Mouse (Mus musculus): ENCODE results near the gene Tex45. TPM values are rescaled to one million over a fixed set of nuclear protein-coding genes. Genes with fewer than 3 reads are reported as not detected.

Gene Tex45
- polyA plus RNA-seq, 1 experiment: not detected

DNA sequence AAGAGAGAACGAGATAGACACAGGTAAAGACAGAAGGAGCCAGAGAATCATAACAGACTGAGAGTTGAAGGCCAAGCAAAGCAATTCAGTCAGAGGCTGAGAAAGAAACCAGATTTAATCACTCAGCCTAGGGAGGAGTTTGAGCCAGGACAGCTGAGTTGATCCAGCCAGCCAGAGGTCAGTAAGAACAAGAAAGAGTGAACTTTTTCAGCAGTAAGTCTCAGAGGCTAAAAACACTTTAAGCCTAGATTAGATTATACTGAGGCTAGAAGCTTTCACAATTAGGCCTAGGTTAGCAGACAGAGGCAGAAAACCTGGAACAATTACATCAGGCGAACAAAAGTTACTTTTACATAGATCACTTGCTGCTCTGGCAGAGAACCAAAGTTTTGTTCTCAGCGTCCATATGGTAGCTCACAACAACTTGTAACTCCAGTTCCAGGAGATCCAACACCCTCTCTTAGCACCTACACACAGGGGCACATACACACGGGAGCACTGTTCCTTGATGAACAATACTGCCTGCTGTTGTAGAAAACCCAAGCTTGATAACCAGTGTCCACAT, 9.6 kb downstream of the Tex45 start:
- Histone ChIP-seq H3K4me3 (replicated peaks) (no peak overlapping the region), H3K4me1 (ENCODE audit: control insufficient read depth) (peaks cover 15% of the 10 kb centered on the region), H3K27me3 (ENCODE audit: control insufficient read depth) (peaks cover 23% of the 10 kb centered on the region), H3K36me3 (ENCODE audit: control insufficient read depth) (no peaks in the 10 kb centered on the region), H3K9me3 (ENCODE audit: control insufficient read depth, low read length) (no peaks in the 10 kb centered on the region)
- TF ChIP-seq TAL1 (IDR thresholded peaks at IDR 0.05; ENCODE audit: low read length) (no peak), GATA1 (IDR thresholded peaks at IDR 0.05; ENCODE audit: low read length) (no peak)

DNA sequence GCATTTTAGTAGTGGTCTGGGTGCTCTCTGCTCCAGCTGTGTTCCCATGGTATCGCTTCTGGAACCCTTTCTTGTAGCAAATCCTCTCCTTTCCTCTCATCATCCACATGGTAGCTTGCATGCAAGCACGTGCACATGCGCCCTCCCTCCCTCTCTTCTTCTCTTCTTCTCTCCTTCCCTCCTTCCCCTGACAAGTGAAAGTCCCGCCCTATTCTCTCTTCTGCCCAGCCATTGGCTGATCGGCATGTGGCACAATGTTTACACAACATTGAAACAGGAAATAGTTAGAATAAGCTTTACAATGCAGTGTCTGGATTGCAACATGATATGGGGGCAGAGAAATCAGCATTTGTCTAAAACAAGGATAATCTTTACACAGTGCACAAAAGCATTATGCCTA, 10.9 kb downstream of the Tex45 start:
- H3K27me3 ChIP-seq (ENCODE audit: control insufficient read depth): peaks cover 10% of the 10 kb centered on the region
- TF ChIP-seq TAL1 (IDR thresholded peaks at IDR 0.05; ENCODE audit: low read length) (no peak), GATA1 (IDR thresholded peaks at IDR 0.05; ENCODE audit: low read length) (no peak)
- H3K9me3 ChIP-seq (ENCODE audit: control insufficient read depth, low read length): no peaks in the 10 kb centered on the region
- no peaks in the 10 kb centered on the region for H3K36me3 ChIP-seq (ENCODE audit: control insufficient read depth)
- H3K4me3 ChIP-seq (replicated peaks): no peak overlapping the region
- H3K4me1 ChIP-seq (ENCODE audit: control insufficient read depth): peaks cover 8% of the 10 kb centered on the region

DNA sequence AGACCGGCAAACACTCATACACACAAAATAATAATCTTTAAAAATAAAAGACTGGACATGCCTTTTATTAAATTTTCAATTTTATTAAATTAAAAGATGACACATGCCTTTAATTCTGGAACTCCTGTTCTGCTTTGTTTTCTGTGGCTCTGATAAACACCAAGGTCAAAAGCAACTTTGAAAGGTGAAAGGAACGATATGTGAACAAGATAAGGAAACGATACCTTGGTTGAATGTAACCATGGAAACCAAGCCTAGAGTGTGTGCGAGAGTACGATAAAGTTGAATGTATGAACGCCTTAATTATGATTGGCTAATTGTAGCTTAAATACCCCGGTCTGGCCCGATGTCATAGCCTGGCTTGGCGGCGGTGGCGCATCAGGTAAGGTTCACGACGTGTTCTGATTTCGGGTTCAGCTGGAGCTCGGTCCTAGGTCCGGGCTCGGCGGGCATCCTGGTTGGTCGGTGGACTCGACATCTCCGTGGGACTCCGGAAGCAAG, 11.6 kb downstream of the Tex45 start:
- no peaks in the 10 kb centered on the region for H3K36me3 ChIP-seq (ENCODE audit: control insufficient read depth)
- peaks cover 8% of the 10 kb centered on the region for H3K27me3 ChIP-seq (ENCODE audit: control insufficient read depth)
- no peak overlapping the region for H3K4me3 ChIP-seq (replicated peaks)
- no peak for TF ChIP-seq GATA1 (IDR thresholded peaks at IDR 0.05; ENCODE audit: low read length)
- TF ChIP-seq TAL1 (IDR thresholded peaks at IDR 0.05; ENCODE audit: low read length): no peak
- no peaks in the 10 kb centered on the region for H3K9me3 ChIP-seq (ENCODE audit: control insufficient read depth, low read length)
- peaks cover 8% of the 10 kb centered on the region for H3K4me1 ChIP-seq (ENCODE audit: control insufficient read depth)

DNA sequence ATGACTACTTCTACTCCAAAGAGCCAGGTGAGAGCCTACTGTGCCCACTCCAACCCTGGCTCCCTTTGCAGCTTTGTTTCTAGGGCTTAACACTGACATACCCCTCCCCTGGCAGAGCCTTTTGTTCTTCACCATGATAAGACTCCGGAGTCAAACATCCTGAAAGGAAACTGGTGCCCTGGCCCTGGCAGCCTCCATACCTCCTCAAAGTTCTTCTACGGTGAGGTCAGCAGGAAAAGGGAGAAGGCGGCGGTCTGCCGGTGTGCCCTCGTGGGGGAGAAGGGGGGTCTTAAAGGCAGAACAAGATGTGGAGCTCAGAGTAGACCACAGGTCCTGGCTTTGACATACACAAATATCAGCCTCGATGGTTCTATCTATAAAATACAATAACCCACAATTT, 12.9 kb downstream of the Tex45 start:
- Histone ChIP-seq H3K4me1 (ENCODE audit: control insufficient read depth) (peaks cover 8% of the 10 kb centered on the region), H3K36me3 (ENCODE audit: control insufficient read depth) (no peaks in the 10 kb centered on the region), H3K9me3 (ENCODE audit: control insufficient read depth, low read length) (no peaks in the 10 kb centered on the region), H3K27me3 (ENCODE audit: control insufficient read depth) (peaks cover 4% of the 10 kb centered on the region), H3K4me3 (replicated peaks) (no peak overlapping the region)
- no peak for TF ChIP-seq GATA1 (IDR thresholded peaks at IDR 0.05; ENCODE audit: low read length)
- no peak for TF ChIP-seq TAL1 (IDR thresholded peaks at IDR 0.05; ENCODE audit: low read length)

DNA sequence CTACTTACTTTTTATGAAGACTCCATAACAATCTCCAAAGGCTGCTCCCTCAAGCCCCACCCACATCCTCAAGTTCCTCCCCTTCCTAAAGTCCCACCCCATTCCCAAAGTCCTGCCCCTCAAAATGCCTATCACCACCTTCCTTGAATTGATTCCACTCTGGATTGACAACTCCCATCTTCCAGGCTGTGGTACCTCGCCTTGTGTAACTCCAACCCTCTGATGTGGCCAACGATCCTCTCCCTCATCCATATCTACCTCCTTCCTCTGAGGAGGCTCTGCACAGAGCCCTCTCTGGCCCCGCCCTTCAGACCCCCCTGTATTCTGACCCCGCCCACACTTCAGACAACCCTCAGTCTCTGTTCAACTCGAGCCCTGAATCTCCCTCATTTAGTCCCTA, 14.5 kb downstream of the Tex45 start:
- no peaks in the 10 kb centered on the region for H3K36me3 ChIP-seq (ENCODE audit: control insufficient read depth)
- H3K27me3 ChIP-seq (ENCODE audit: control insufficient read depth): peaks cover 4% of the 10 kb centered on the region
- H3K9me3 ChIP-seq (ENCODE audit: control insufficient read depth, low read length): no peaks in the 10 kb centered on the region
- H3K4me3 ChIP-seq (replicated peaks): no peak overlapping the region
- TF ChIP-seq TAL1 (IDR thresholded peaks at IDR 0.05; ENCODE audit: low read length): no peak
- TF ChIP-seq GATA1 (IDR thresholded peaks at IDR 0.05; ENCODE audit: low read length): no peak
- H3K4me1 ChIP-seq (ENCODE audit: control insufficient read depth): peaks cover 8% of the 10 kb centered on the region

DNA sequence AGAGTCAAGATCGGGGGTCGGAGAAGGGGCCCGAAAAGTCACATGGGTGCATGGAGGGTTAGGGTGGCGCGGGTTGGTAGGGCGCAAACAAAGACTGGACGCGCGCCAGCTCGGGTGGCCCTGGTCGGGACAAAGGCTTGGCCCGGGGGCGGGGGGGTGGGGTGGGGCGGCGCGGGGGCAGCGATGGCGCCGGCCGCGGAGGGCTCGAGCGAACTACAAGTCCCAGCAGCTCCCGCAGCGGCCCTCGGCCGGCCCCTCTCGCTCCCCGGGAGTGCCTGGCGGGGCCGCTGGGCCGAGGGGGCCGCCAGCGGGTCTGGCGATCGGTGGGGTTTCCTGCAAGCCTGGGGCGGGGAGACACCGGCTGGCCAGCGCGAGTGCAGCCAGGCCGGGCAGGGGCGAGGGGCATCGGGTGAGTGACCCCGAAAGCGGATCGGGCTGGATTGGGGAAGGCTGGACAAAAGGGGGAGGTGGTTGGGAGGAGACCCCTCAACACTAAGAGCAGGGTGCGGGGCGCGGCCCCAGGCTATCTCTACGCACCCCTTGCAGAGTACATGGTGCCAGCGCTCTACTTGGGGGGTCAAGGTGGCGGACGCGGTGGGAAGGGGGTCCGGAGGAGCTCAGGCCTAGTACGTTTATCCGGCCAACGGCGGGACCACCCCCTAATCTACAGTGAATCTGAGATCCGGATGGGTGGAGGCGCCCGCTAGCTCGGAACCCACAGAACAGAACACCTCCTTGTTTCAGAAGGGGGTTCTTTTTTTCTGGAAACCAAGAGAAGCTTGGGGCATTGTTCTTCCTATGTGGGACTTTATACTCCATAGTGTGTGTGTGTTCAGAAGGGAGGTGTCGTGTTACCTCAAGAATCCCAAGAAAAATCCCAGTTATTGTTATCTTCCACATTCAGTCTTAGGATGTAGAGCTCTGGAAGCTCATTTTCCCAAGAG, 22.5 kb downstream of the Tex45 start, which contains the start of gene Zfp358:
TSS of gene Zfp358 (plus strand) at position 238 of the 944 bp plus-strand sequence.
- peaks cover 10% of the 10 kb centered on the region for H3K9me3 ChIP-seq (ENCODE audit: control insufficient read depth, low read length)
- peak within 1 kb of the TSS; percentile 72 for H3K4me3 ChIP-seq (replicated peaks)
- peaks cover 10% of the 10 kb centered on the region for H3K36me3 ChIP-seq (ENCODE audit: control insufficient read depth)

DNA sequence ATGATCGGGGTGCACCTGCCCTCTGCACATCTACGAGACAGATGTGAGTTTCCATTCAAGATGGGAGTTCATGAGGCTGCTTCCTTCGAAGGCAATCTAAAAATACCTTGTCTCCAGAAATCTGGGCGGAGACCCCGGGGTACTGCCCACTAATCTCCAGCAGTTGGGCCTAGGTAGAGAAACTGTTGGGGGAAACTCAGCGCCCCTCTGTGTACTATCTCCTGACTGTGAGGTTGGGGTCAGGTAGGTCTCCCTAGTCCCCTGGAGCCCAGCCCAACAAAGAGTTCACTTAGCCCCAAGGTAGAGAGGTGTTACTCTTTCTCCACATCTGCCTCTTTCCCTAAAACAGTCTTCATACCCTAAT, 23.2 kb downstream of the Tex45 start:
- H3K4me1 ChIP-seq (ENCODE audit: control insufficient read depth): peaks cover 30% of the 10 kb centered on the region
- H3K27me3 ChIP-seq (ENCODE audit: control insufficient read depth): peaks cover 29% of the 10 kb centered on the region
- no peak for TF ChIP-seq TAL1 (IDR thresholded peaks at IDR 0.05; ENCODE audit: low read length)
- no peak for TF ChIP-seq GATA1 (IDR thresholded peaks at IDR 0.05; ENCODE audit: low read length)
- H3K4me3 ChIP-seq (replicated peaks): peak overlapping the region; percentile 72
- peaks cover 10% of the 10 kb centered on the region for H3K9me3 ChIP-seq (ENCODE audit: control insufficient read depth, low read length)
- peaks cover 10% of the 10 kb centered on the region for H3K36me3 ChIP-seq (ENCODE audit: control insufficient read depth)

More for the DNA sequence above, 22.5 kb downstream of the Tex45 start, which contains the start of gene Zfp358:
- no peak for TF ChIP-seq TAL1 (IDR thresholded peaks at IDR 0.05; ENCODE audit: low read length)
- TF ChIP-seq GATA1 (IDR thresholded peaks at IDR 0.05; ENCODE audit: low read length): no peak
- Histone ChIP-seq H3K4me1 (ENCODE audit: control insufficient read depth) (peaks cover 30% of the 10 kb centered on the region), H3K27me3 (ENCODE audit: control insufficient read depth) (peaks cover 29% of the 10 kb centered on the region)

DNA sequence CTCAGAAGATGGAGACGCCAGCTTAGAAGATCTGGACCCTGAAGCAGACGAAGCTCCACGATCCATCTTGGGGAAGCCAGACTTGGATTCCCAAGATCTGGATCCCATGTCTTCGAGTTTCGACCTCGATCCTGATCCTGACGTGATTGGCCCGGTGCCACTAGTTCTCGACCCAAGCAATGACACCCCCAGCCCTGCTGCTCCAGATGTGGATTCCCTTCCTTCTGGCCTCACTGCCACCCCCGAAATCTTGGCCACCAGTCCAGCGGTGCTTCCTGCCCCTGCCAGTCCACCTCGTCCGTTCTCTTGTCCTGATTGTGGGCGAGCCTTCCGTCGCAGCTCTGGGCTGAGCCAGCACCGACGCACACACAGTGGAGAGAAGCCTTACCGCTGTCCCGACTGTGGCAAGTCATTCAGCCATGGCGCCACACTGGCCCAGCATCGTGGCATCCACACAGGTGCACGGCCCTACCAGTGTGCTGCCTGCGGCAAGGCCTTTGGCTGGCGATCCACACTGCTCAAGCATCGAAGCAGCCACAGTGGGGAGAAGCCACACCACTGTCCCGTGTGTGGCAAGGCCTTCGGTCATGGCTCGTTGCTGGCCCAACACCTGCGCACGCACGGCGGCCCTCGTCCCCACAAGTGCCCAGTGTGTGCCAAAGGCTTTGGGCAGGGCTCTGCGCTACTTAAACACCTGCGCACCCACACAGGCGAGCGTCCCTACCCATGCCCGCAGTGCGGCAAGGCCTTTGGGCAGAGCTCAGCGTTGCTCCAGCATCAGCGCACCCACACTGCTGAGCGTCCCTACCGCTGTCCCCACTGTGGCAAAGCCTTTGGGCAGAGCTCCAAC, 25.1 kb downstream of the Tex45 start:
- H3K4me1 ChIP-seq (ENCODE audit: control insufficient read depth): peaks cover 46% of the 10 kb centered on the region
- H3K27me3 ChIP-seq (ENCODE audit: control insufficient read depth): peaks cover 29% of the 10 kb centered on the region
- no peak for TF ChIP-seq TAL1 (IDR thresholded peaks at IDR 0.05; ENCODE audit: low read length)
- no peak for TF ChIP-seq GATA1 (IDR thresholded peaks at IDR 0.05; ENCODE audit: low read length)
- peaks cover 10% of the 10 kb centered on the region for H3K9me3 ChIP-seq (ENCODE audit: control insufficient read depth, low read length)
- H3K4me3 ChIP-seq (replicated peaks): no peak overlapping the region
- peaks cover 10% of the 10 kb centered on the region for H3K36me3 ChIP-seq (ENCODE audit: control insufficient read depth)
